Mouse (Mus musculus) hindbrain, embryonic 14.5 days (tissue): Measurements from ENCODE around the gene Ackr1. TPM values are rescaled to one million over a fixed set of nuclear protein-coding genes. Genes with fewer than 3 reads are reported as not detected.

Experiments used
- ATAC-seq: fragments of 200-750 bp; cut with Nextera tagmentation; 2 replicates; pipeline ENCODE4 v1.8.0; 2017; ENCODE audit warnings: moderate number of reproducible peaks, mild to moderate bottlenecking, moderate TSS enrichment, moderate library complexity; ENCODE audit not compliant: low FRiP score
- DNase-seq: peaks from one replicate; pipeline ENCODE4 v3.0.0-alpha.2; 2015; ENCODE audit warnings: low spot score
- H3K27ac ChIP-seq: fragments of 300-500 bp; sonication (generic); 2 replicates; pipeline ENCODE4 v1.5.1; 2014; ENCODE audit warnings: mild to moderate bottlenecking, moderate library complexity
- H3K27me3 ChIP-seq: fragments of 300-500 bp; sonication (generic); 2 replicates; pipeline ENCODE4 v1.6.1; 2014; ENCODE audit warnings: mild to moderate bottlenecking, low read length, mixed read lengths; ENCODE audit not compliant: control insufficient read depth, insufficient read depth
- H3K36me3 ChIP-seq: fragments of 300-500 bp; sonication (generic); replicated peaks from 2 replicates; pipeline ENCODE4 v1.6.1; 2014; ENCODE audit not compliant: control insufficient read depth, insufficient read depth
- H3K4me1 ChIP-seq: fragments of 300-500 bp; sonication (generic); replicated peaks from 2 replicates; pipeline ENCODE4 v1.6.1; 2014; ENCODE audit warnings: antibody characterized with exemption, low read length, mixed read lengths; ENCODE audit not compliant: control insufficient read depth, insufficient read depth
- H3K4me2 ChIP-seq: fragments of 300-500 bp; sonication (generic); replicated peaks from 2 replicates; pipeline ENCODE4 v1.6.1; 2014; ENCODE audit warnings: mild to moderate bottlenecking, moderate library complexity
- H3K4me3 ChIP-seq: fragments of 300-500 bp; sonication (generic); replicated peaks from 2 replicates; pipeline ENCODE4 v1.5.1; 2014; ENCODE audit warnings: mild to moderate bottlenecking, low read length
- H3K9ac ChIP-seq: fragments of 300-500 bp; sonication (generic); 2 replicates; pipeline ENCODE4 v1.6.1; 2014
- H3K9me3 ChIP-seq: fragments of 300-500 bp; sonication (generic); 2 replicates; pipeline ENCODE4 v1.6.1; 2016; ENCODE audit warnings: low read length; ENCODE audit not compliant: control insufficient read depth
- whole genome bisulfite sequencing: fragments of 180-500 bp; shearing (Covaris S2); extraction: QIAGEN DNeasy Blood & Tissue Kit; methylation state at CpG from one replicate; pipeline ENCODE4 v1.1.7; 2014; 5-methylcytosine and 5-hydroxymethylcytosine counted together
- polyA plus RNA-seq: library from polyadenylated mRNA; unstranded; fragments of >200 nt; fragmentation: Nextera tagmentation; extraction: Ambion mirVana; gene quantifications from 2 replicates; pipeline ENCODE4 v1.2.1, GENCODE M21; 2014

The Ackr1 gene
- polyA plus RNA-seq, 1 experiment from 2014 or later: 23.4 TPM

GRCm38 (mm10) chr1:173355107-173355846, 21.7 kb upstream of the Ackr1 start:
- peaks cover 20% of the 10 kb centered on the region; the same call in 1 of the 2 replicates for H3K36me3 ChIP-seq
- H3K4me2 ChIP-seq: no peak overlapping the region
- H3K4me3 ChIP-seq: no peak overlapping the region
- ATAC-seq (no peak), DNase-seq (no peak)
- no peak overlapping the region for H3K9ac ChIP-seq
- no peak overlapping the region for H3K27ac ChIP-seq
- peaks cover 23% of the 10 kb centered on the region for H3K4me1 ChIP-seq
- WGBS: 86% methylated on average over 7 of the region's 7 CpGs
- H3K27me3 ChIP-seq: no peaks in the 10 kb centered on the region
- no peaks in the 10 kb centered on the region for H3K9me3 ChIP-seq

- Histone ChIP-seq H3K4me3 (no peak within 1 kb of the TSS), H3K4me2 (peak within 1 kb of the TSS; percentile 43), H3K36me3 (peaks cover 22% of the 10 kb centered on the region), H3K4me1 (peaks cover 16% of the 10 kb centered on the region; the same call in 1 of the 2 replicates), H3K9me3 (no peaks in the 10 kb centered on the region), H3K27ac (no peak within 1 kb of the TSS), H3K27me3 (no peaks in the 10 kb centered on the region), H3K9ac (peak within 1 kb of the TSS; percentile 18; the same call in 1 of the 2 replicates)
- ATAC-seq (peak; percentile 55), DNase-seq (no peak)
- 11% methylated on average over 10 of the region's 10 CpGs for WGBS
Measured at GRCm38 (mm10) chr1:173350372-173350957, 16.9 kb upstream of the Ackr1 start, which contains the start of gene Aim2. Aim2 (plus strand) TSS chr1:173350879.

- Histone ChIP-seq H3K9me3 (no peaks in the 10 kb centered on the region), H3K9ac (no peak overlapping the region), H3K27me3 (no peaks in the 10 kb centered on the region), H3K4me3 (no peak overlapping the region), H3K27ac (no peak overlapping the region), H3K36me3 (peaks cover 22% of the 10 kb centered on the region), H3K4me2 (peak overlapping the region; percentile 43), H3K4me1 (peaks cover 16% of the 10 kb centered on the region; the same call in 1 of the 2 replicates)
- 2% methylated on average over 6 of the region's 6 CpGs for WGBS
- ATAC-seq (peak; percentile 78), DNase-seq (peak; percentile 69)
Measured at GRCm38 (mm10) chr1:173349946-173350345, 16.4 kb upstream of the Ackr1 start.

- peaks cover 25% of the 10 kb centered on the region for H3K36me3 ChIP-seq
- no peaks in the 10 kb centered on the region for H3K27me3 ChIP-seq
- no peak overlapping the region for H3K27ac ChIP-seq
- no peak overlapping the region for H3K4me2 ChIP-seq
- H3K4me1 ChIP-seq: peaks cover 16% of the 10 kb centered on the region; the same call in 1 of the 2 replicates
- no peak overlapping the region for H3K4me3 ChIP-seq
- ATAC-seq (no peak), DNase-seq (no peak)
- 53% methylated on average over 5 of the region's 5 CpGs for WGBS
- no peaks in the 10 kb centered on the region for H3K9me3 ChIP-seq
- no peak overlapping the region for H3K9ac ChIP-seq
Measured at GRCm38 (mm10) chr1:173349192-173349591, 15.6 kb upstream of the Ackr1 start.

- Histone ChIP-seq H3K27me3 (no peaks in the 10 kb centered on the region), H3K4me2 (no peak overlapping the region), H3K9ac (no peak overlapping the region), H3K4me1 (peaks cover 16% of the 10 kb centered on the region; the same call in 1 of the 2 replicates), H3K9me3 (no peaks in the 10 kb centered on the region), H3K36me3 (peaks cover 32% of the 10 kb centered on the region), H3K27ac (no peak overlapping the region), H3K4me3 (no peak overlapping the region)
- ATAC-seq (no peak), DNase-seq (no peak)
- WGBS: 4% methylated on average over 1 of the region's 1 CpGs
Measured at GRCm38 (mm10) chr1:173348527-173348926, 15.0 kb upstream of the Ackr1 start.

- no peaks in the 10 kb centered on the region for H3K27me3 ChIP-seq
- 0 out of 2 replicates have a peak, but pooled peaks cover 4% of the 10 kb centered on the region for H3K4me1 ChIP-seq
- no peak overlapping the region for H3K4me3 ChIP-seq
- H3K9ac ChIP-seq: no peak overlapping the region
- no peak for DNase-seq
- H3K4me2 ChIP-seq: no peak overlapping the region
- no peaks in the 10 kb centered on the region for H3K9me3 ChIP-seq
- WGBS: 93% methylated on average over 4 of the region's 4 CpGs
- H3K27ac ChIP-seq: no peak overlapping the region
- ATAC-seq: no peak
- peaks cover 64% of the 10 kb centered on the region for H3K36me3 ChIP-seq
Measured at GRCm38 (mm10) chr1:173345112-173345511, 11.6 kb upstream of the Ackr1 start.

GRCm38 (mm10) chr1:173343934-173344333, 10.4 kb upstream of the Ackr1 start:
- Histone ChIP-seq H3K4me1 (no peaks in the 10 kb centered on the region), H3K4me2 (no peak overlapping the region), H3K36me3 (peaks cover 73% of the 10 kb centered on the region), H3K27me3 (no peaks in the 10 kb centered on the region), H3K9me3 (no peaks in the 10 kb centered on the region), H3K9ac (no peak overlapping the region), H3K27ac (peak overlapping the region; percentile 38; the same call in 1 of the 2 replicates), H3K4me3 (no peak overlapping the region)
- ATAC-seq (no peak), DNase-seq (no peak)
- WGBS: 41% methylated on average over 3 of the region's 3 CpGs

- Histone ChIP-seq H3K36me3 (peaks cover 87% of the 10 kb centered on the region), H3K27ac (no peak overlapping the region), H3K4me3 (no peak overlapping the region), H3K4me1 (no peaks in the 10 kb centered on the region), H3K27me3 (no peaks in the 10 kb centered on the region), H3K9me3 (no peaks in the 10 kb centered on the region), H3K4me2 (no peak overlapping the region), H3K9ac (no peak overlapping the region)
- WGBS: 32% methylated on average over 1 of the region's 1 CpGs
- no peak for DNase-seq
- ATAC-seq: 0 out of 2 replicates have a peak, but pooled peaks have one; percentile 9
Measured at GRCm38 (mm10) chr1:173342425-173342824, 8.9 kb upstream of the Ackr1 start.

GRCm38 (mm10) chr1:173339543-173339942, 6.0 kb upstream of the Ackr1 start:
- 6% methylated on average over 2 of the region's 2 CpGs for WGBS
- Histone ChIP-seq H3K4me1 (no peaks in the 10 kb centered on the region; the same call in 1 of the 2 replicates), H3K4me3 (no peak overlapping the region), H3K27me3 (no peaks in the 10 kb centered on the region), H3K4me2 (no peak overlapping the region), H3K9me3 (no peaks in the 10 kb centered on the region), H3K27ac (no peak overlapping the region), H3K36me3 (peaks cover 85% of the 10 kb centered on the region), H3K9ac (no peak overlapping the region)
- DNase-seq (peak; percentile 91), ATAC-seq (peak; percentile 72)
